Mouse (Mus musculus) neural tube, embryonic 15.5 days (tissue): ENCODE measurements at regions not wholly inside any gene's neighbourhood (a gene's known extent, or its start where the extent isn't known, plus 50 kb on each side); places are given as distances from the start of the nearest gene placed in this dataset.
A peak's percentile ranks its signal among the peaks of the same experiment; 100 is the strongest.

Experiments
- ATAC-seq: fragments of 200-750 bp; cut with Nextera tagmentation; 2 replicates; pipeline ENCODE4 v1.8.0; 2017; ENCODE audit warnings: mild to moderate bottlenecking, moderate TSS enrichment, moderate library complexity; ENCODE audit not compliant: low FRiP score
- H3K27ac ChIP-seq: fragments of 300-500 bp; sonication (generic); replicated peaks from 2 replicates; pipeline ENCODE4 v1.5.1; 2015; ENCODE audit warnings: mild to moderate bottlenecking, inconsistent platforms
- H3K27me3 ChIP-seq: fragments of 300-500 bp; sonication (generic); replicated peaks from 2 replicates; pipeline ENCODE4 v1.6.1; 2015; ENCODE audit warnings: inconsistent platforms
- H3K36me3 ChIP-seq: fragments of 300-500 bp; sonication (generic); 2 replicates; pipeline ENCODE4 v1.6.1; 2015; ENCODE audit warnings: inconsistent platforms
- H3K4me1 ChIP-seq: fragments of 300-500 bp; sonication (generic); 2 replicates; pipeline ENCODE4 v1.6.1; 2015; ENCODE audit warnings: inconsistent platforms
- H3K4me2 ChIP-seq: fragments of 300-500 bp; sonication (generic); 2 replicates; pipeline ENCODE4 v1.6.1; 2015; ENCODE audit warnings: inconsistent platforms, mild to moderate bottlenecking, moderate library complexity
- H3K4me3 ChIP-seq: fragments of 300-500 bp; sonication (generic); replicated peaks from 2 replicates; pipeline ENCODE4 v1.5.1; 2015; ENCODE audit warnings: mild to moderate bottlenecking, inconsistent platforms
- H3K9ac ChIP-seq: fragments of 300-500 bp; sonication (generic); replicated peaks from 2 replicates; pipeline ENCODE4 v1.6.1; 2015; ENCODE audit warnings: mild to moderate bottlenecking, inconsistent platforms
- H3K9me3 ChIP-seq: fragments of 300-500 bp; sonication (generic); replicated peaks from 2 replicates; pipeline ENCODE4 v1.6.1; 2016; ENCODE audit warnings: inconsistent platforms
- WGBS: fragments of 180-500 bp; shearing (Covaris S2); methylation state at CpG from one replicate; pipeline ENCODE4 v1.1.7; 2015; ENCODE audit warnings: mixed read lengths; 5-methylcytosine and 5-hydroxymethylcytosine counted together

DNA sequence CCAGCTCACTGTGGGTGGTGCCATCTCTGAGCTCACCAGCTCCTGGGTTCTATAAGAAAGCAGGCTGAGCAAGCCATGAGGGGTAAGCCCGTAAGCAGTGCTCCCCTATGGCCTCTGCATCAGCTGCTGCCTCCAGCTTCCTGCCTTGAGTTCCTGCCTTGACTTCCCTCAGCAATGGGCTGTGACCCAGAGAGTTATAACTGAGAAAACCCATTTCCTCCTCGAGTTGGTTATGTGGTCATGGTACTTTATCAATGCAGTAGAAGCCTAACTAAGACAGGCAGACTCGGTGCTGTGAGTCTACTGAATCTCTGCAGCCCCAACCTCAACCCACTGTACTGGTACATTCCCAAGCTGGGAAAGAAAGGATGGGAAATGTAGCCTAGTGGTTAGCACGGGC, 162.2 kb upstream of the Ubl3 start:
- Histone ChIP-seq H3K36me3 (no peaks in the 10 kb centered on the region), H3K4me2 (no peak overlapping the region), H3K4me3 (no peak overlapping the region), H3K27ac (no peak overlapping the region), H3K9me3 (no peaks in the 10 kb centered on the region), H3K9ac (no peak overlapping the region), H3K27me3 (no peaks in the 10 kb centered on the region), H3K4me1 (no peaks in the 10 kb centered on the region)
- ATAC-seq, result no peak
- WGBS, result 81% methylated on average over 4 of the region's 4 CpGs

DNA sequence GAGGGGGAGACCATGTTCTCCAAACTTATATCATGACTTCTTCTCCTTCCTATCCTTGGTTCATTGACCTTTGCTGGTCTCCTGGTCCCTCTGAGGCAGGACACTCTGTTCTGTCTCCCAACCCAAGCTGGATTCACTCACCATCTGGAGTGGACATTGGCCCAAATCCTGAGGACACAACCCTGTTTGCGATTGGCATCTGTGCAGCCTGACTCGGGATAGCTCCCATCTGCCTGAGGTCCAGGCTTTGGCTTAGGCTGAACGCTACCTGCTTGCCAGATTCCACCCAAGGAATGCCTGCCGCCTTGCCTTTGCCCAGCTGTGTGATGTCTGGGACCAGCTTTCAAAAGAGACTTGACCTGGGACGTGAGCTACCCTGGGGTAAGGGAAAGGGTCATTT, 161.2 kb upstream of the Ubl3 start:
- Histone ChIP-seq H3K9me3 (no peaks in the 10 kb centered on the region), H3K27ac (no peak overlapping the region), H3K9ac (no peak overlapping the region), H3K4me3 (no peak overlapping the region), H3K4me1 (peaks cover 6% of the 10 kb centered on the region), H3K4me2 (no peak overlapping the region), H3K27me3 (no peaks in the 10 kb centered on the region), H3K36me3 (no peaks in the 10 kb centered on the region)
- WGBS, result 90% methylated on average over 5 of the region's 5 CpGs
- ATAC-seq, result no peak

GRCm38 (mm10) chr5:148713039-148713438, 160.4 kb upstream of the Ubl3 start:
- ATAC-seq, result no peak
- Histone ChIP-seq H3K27ac (no peak overlapping the region), H3K27me3 (no peaks in the 10 kb centered on the region), H3K9ac (no peak overlapping the region), H3K4me2 (no peak overlapping the region), H3K9me3 (no peaks in the 10 kb centered on the region), H3K4me1 (peaks cover 13% of the 10 kb centered on the region), H3K4me3 (no peak overlapping the region), H3K36me3 (no peaks in the 10 kb centered on the region)

- H3K4me3 ChIP-seq, result no peak overlapping the region
- H3K9me3 ChIP-seq, result no peaks in the 10 kb centered on the region
- no peak overlapping the region for H3K9ac ChIP-seq
- 83% methylated on average over 5 of the region's 5 CpGs for WGBS
- no peaks in the 10 kb centered on the region for H3K36me3 ChIP-seq
- peaks cover 17% of the 10 kb centered on the region for H3K4me1 ChIP-seq
- ATAC-seq, result no peak
- H3K27ac ChIP-seq, result no peak overlapping the region
- no peaks in the 10 kb centered on the region for H3K27me3 ChIP-seq
- no peak overlapping the region for H3K4me2 ChIP-seq
Measured at GRCm38 (mm10) chr5:148711570-148711969, 159.0 kb upstream of the Ubl3 start.

DNA sequence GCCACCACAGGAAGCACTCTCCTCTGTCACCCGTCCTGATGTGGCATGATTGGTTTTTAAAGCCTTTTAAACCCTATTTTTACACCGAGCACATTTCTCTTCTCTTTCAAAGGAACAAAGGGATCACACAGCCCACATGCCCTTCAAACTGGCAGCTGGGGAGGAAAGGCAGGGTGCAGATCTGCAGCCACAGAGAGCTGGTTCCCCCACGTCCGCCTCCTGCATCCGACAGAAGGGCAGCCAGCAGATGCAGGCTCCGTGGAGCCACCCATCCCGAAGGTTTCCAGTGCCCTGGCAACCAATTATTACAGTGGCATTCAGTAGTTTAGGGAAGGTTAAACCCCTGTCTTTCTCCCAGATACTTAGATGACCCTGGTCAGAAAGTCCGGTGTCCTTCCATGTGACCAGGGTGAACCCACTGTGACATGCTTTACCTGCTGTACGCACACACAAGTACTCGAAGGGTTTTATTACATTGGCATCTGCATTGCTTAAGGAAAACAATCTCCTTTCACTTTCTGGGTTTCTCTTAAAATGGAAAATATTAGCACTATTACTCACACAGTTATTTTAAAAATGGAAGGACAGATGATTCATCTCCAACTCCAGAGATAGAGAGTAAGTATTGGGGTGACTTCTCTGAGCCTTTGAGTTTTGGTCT, 156.7 kb upstream of the Ubl3 start:
- Histone ChIP-seq H3K27ac (no peak overlapping the region), H3K36me3 (no peaks in the 10 kb centered on the region), H3K9me3 (no peaks in the 10 kb centered on the region), H3K4me3 (no peak overlapping the region), H3K4me1 (peaks cover 20% of the 10 kb centered on the region), H3K4me2 (no peak overlapping the region), H3K27me3 (no peaks in the 10 kb centered on the region), H3K9ac (no peak overlapping the region; the same call in 1 of the 2 replicates)
- WGBS, result 27% methylated on average over 10 of the region's 10 CpGs
- no peak for ATAC-seq

DNA sequence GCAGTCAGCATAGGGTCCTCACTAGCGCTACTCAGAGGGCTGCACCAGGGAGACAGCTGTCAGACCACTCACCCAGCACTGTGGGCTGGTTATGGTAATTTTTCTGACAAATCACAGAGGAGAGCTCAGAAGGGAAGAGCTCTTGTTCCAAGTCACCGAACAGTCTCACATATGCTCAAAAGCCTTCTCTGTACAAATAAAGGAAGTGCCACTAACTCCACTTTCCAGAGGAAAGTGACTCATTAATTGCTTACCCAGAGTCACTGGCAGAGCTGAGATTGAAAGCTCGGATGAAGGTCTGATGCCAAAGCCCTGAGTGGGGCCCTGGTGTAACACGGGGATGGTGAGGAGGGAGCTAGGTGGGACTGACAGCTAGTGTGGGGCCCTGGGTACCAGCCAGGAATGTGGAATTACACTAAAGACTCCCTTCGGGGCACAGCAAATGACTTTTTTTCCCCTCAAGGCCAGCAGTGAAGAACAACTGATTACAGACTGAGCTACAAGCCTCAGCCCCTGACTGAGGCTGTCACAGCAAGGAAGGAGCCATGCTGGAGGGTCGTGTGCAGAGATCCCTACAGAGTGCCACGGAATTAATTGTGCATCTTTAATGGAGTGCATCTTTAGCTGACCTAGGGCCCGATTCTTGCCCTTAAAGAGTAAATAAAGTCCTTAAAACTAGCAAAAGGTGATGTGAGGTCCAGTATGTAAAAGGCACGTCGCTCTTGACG, 155.6 kb upstream of the Ubl3 start:
- WGBS, result 32% methylated on average over 11 of the region's 11 CpGs
- Histone ChIP-seq H3K9ac (no peak overlapping the region), H3K27me3 (no peaks in the 10 kb centered on the region), H3K27ac (peak overlapping the region; percentile 19; the same call in 1 of the 2 replicates), H3K36me3 (no peaks in the 10 kb centered on the region), H3K9me3 (no peaks in the 10 kb centered on the region), H3K4me2 (no peak overlapping the region), H3K4me1 (peaks cover 20% of the 10 kb centered on the region), H3K4me3 (no peak overlapping the region)
- ATAC-seq, result no peak; the same call in 1 of the 2 replicates

GRCm38 (mm10) chr5:148707335-148707734, 154.7 kb upstream of the Ubl3 start:
- 87% methylated on average over 12 of the region's 12 CpGs for WGBS
- H3K4me2 ChIP-seq, result no peak overlapping the region
- no peak overlapping the region for H3K9ac ChIP-seq
- no peak for ATAC-seq
- no peaks in the 10 kb centered on the region for H3K36me3 ChIP-seq
- no peaks in the 10 kb centered on the region for H3K9me3 ChIP-seq
- no peaks in the 10 kb centered on the region for H3K27me3 ChIP-seq
- peaks cover 20% of the 10 kb centered on the region for H3K4me1 ChIP-seq
- no peak overlapping the region for H3K27ac ChIP-seq
- no peak overlapping the region for H3K4me3 ChIP-seq

GRCm38 (mm10) chr5:148706323-148707120, 153.9 kb upstream of the Ubl3 start:
- no peaks in the 10 kb centered on the region for H3K27me3 ChIP-seq
- no peak overlapping the region for H3K4me3 ChIP-seq
- no peak overlapping the region for H3K27ac ChIP-seq
- no peak overlapping the region for H3K4me2 ChIP-seq
- 88% methylated on average over 16 of the region's 16 CpGs for WGBS
- no peak for ATAC-seq
- H3K4me1 ChIP-seq, result peaks cover 20% of the 10 kb centered on the region
- no peaks in the 10 kb centered on the region for H3K36me3 ChIP-seq
- H3K9me3 ChIP-seq, result no peaks in the 10 kb centered on the region
- H3K9ac ChIP-seq, result no peak overlapping the region

GRCm38 (mm10) chr5:148704769-148705168, 152.2 kb upstream of the Ubl3 start:
- Histone ChIP-seq H3K4me2 (no peak overlapping the region), H3K4me3 (no peak overlapping the region), H3K9ac (no peak overlapping the region), H3K27ac (no peak overlapping the region), H3K4me1 (peaks cover 20% of the 10 kb centered on the region), H3K36me3 (no peaks in the 10 kb centered on the region), H3K9me3 (no peaks in the 10 kb centered on the region), H3K27me3 (no peaks in the 10 kb centered on the region)
- ATAC-seq, result no peak
- WGBS, result 72% methylated on average over 5 of the region's 5 CpGs

GRCm38 (mm10) chr5:148701859-148702258, 149.3 kb upstream of the Ubl3 start:
- no peak for ATAC-seq
- no peaks in the 10 kb centered on the region for H3K9me3 ChIP-seq
- no peaks in the 10 kb centered on the region for H3K27me3 ChIP-seq
- no peak overlapping the region for H3K27ac ChIP-seq
- H3K36me3 ChIP-seq, result no peaks in the 10 kb centered on the region
- WGBS, result 25% methylated on average over 8 of the region's 8 CpGs
- H3K4me2 ChIP-seq, result no peak overlapping the region
- peaks cover 9% of the 10 kb centered on the region; the same call in 1 of the 2 replicates for H3K4me1 ChIP-seq
- H3K9ac ChIP-seq, result no peak overlapping the region
- no peak overlapping the region for H3K4me3 ChIP-seq

DNA sequence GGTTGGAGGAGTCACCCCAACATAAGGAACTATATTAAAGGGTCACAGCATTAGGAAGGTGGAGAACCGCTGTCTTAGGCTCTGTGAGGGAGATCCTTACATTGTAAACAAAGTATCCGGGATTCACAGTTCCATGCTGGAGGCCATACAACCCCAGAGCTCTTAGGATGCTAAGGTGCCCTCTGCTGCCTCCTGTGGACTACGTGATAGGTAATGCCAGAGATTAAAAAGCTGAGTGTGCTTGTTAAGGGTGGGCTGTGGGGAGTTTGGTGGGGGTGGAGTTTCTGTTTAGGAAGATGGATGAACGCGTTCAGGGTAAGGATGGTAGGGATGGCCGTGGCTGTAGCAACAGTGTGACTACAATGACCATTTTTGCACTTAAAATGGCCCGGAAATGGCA, 148.4 kb upstream of the Ubl3 start:
- WGBS, result 78% methylated on average over 7 of the region's 7 CpGs
- Histone ChIP-seq H3K27ac (no peak overlapping the region), H3K9me3 (no peaks in the 10 kb centered on the region), H3K9ac (no peak overlapping the region), H3K4me2 (no peak overlapping the region), H3K4me3 (no peak overlapping the region), H3K27me3 (no peaks in the 10 kb centered on the region), H3K4me1 (peaks cover 9% of the 10 kb centered on the region; the same call in 1 of the 2 replicates), H3K36me3 (no peaks in the 10 kb centered on the region)
- ATAC-seq, result no peak

GRCm38 (mm10) chr5:148700240-148700639, 147.7 kb upstream of the Ubl3 start:
- no peak for ATAC-seq
- 89% methylated on average over 5 of the region's 5 CpGs for WGBS
- H3K27me3 ChIP-seq, result no peaks in the 10 kb centered on the region

More at GRCm38 (mm10) chr5:148700240-148700639, 147.7 kb upstream of the Ubl3 start:
- no peak overlapping the region for H3K4me2 ChIP-seq
- no peak overlapping the region for H3K4me3 ChIP-seq
- H3K9me3 ChIP-seq, result no peaks in the 10 kb centered on the region
- peaks cover 9% of the 10 kb centered on the region; the same call in 1 of the 2 replicates for H3K4me1 ChIP-seq
- no peaks in the 10 kb centered on the region for H3K36me3 ChIP-seq
- no peak overlapping the region for H3K9ac ChIP-seq
- H3K27ac ChIP-seq, result no peak overlapping the region
